ENCODE assay signal across 8 mouse cellular contexts in genomic region chr6:106804904-106805303, GRCm38 (mm10). TPM values are rescaled to one million over a fixed set of nuclear protein-coding genes. Genes with fewer than 3 reads are reported as not detected.
DNase-seq lines count a peak whose midpoint lies in the region; ATAC-seq lines count a peak whose summit lies in the region.
"Had no signal": no experiment of that assay in that cellular context is flagged by ENCODE, and none has a peak within 500 bp of the region (broad histone marks: within the 10 kb centered on the region; RNA-seq: fewer than 3 reads in every experiment).

No protein-coding gene starts in this region.

- H3K4me1 ChIP-seq in midbrain, embryonic 14.5 days (ENCODE audit: control insufficient read depth, insufficient read depth, low read length) = no peaks in the 10 kb centered on the region
- H3K4me1 ChIP-seq: heart, embryonic 15.5 days had no signal

- H3K36me3 ChIP-seq in midbrain, embryonic 14.5 days (ENCODE audit: control insufficient read depth, insufficient read depth, low read length) = no peaks in the 10 kb centered on the region
- H3K36me3 ChIP-seq: heart, embryonic 15.5 days had no signal

- ATAC-seq in midbrain, embryonic 14.5 days (ENCODE audit: low FRiP score, low TSS enrichment) = 0 out of 2 replicates have a peak, but pooled peaks have one; percentile 47

- no peak overlapping the region for H3K4me3 ChIP-seq in midbrain, embryonic 14.5 days (replicated peaks; ENCODE audit: low read depth, low read length)
- H3K4me3 ChIP-seq: heart, embryonic 15.5 days had no signal

- no peak overlapping the region for H3K27ac ChIP-seq in midbrain, embryonic 14.5 days (replicated peaks; ENCODE audit: low read depth, low read length)
- H3K27ac ChIP-seq: heart, embryonic 15.5 days had no signal

- H3K27me3 ChIP-seq in midbrain, embryonic 14.5 days (ENCODE audit: control insufficient read depth, insufficient read depth, low read length) = no peaks in the 10 kb centered on the region
- H3K27me3 ChIP-seq: heart, embryonic 15.5 days had no signal

- H3K9ac ChIP-seq in midbrain, embryonic 14.5 days (replicated peaks; ENCODE audit: low read length) = no peak overlapping the region
- H3K9ac ChIP-seq: heart, embryonic 15.5 days had no signal

- H3K4me2 ChIP-seq in midbrain, embryonic 14.5 days (ENCODE audit: low read length) = no peak overlapping the region
- H3K4me2 ChIP-seq: heart, embryonic 15.5 days had no signal

- 29% methylated on average over 2 of the region's 2 CpGs for WGBS in midbrain, embryonic 14.5 days

- no peaks in the 10 kb centered on the region for H3K9me3 ChIP-seq in midbrain, embryonic 14.5 days (ENCODE audit: control insufficient read depth, low read length)
- H3K9me3 ChIP-seq: heart, embryonic 15.5 days had no signal

- DNase-seq in 3134 (ENCODE audit: extremely low read depth, insufficient read length, low spot score) = peak; percentile 46
- peak; percentile 51 for DNase-seq in A20 (ENCODE audit: low read depth, low spot score)
- peak; percentile 44 for DNase-seq in cerebellum, adult 11-12 months
- DNase-seq in frontal cortex, postnatal 36 days (ENCODE audit: low spot score in 2 of 2) = peak; percentile 14 to 40
- DNase-seq in layer of hippocampus, adult 18-20 months (ENCODE audit: low spot score in 2 of 2) = peak; percentile 45 to 69
- peak; percentile 79 for DNase-seq in midbrain, embryonic 14.5 days
- DNase-seq in testis, postnatal 10 days (ENCODE audit: low spot score) = no peak

RNA-seq across cellular contexts. Expression of gene Crbn, which starts 5.0 kb away (rescaled TPM):
- 100 to 1,000 TPM; 112 to 114 TPM for total RNA-seq in layer of hippocampus, adult 18-20 months (2021)
- polyA plus RNA-seq in midbrain, embryonic 14.5 days (2014; fragmentation: Nextera tagmentation; extraction: Ambion mirVana) = 58.3 and 72.8 TPM in 2 replicates

RNA-seq across cellular contexts. Expression of gene Trnt1, which starts 36.0 kb away (rescaled TPM):
- total RNA-seq in layer of hippocampus, adult 18-20 months (2021) = 10 to 100 TPM; 51.9 to 55.7 TPM
- polyA plus RNA-seq in midbrain, embryonic 14.5 days (2014; fragmentation: Nextera tagmentation; extraction: Ambion mirVana) = 66.0 and 69.0 TPM in 2 replicates

RNA-seq across cellular contexts. Expression of gene Il5ra, which starts 56.1 kb away (rescaled TPM):
- not detected for total RNA-seq in layer of hippocampus, adult 18-20 months (2021)
- 0.18 TPM in 1 of 2 replicates, not detected in the other for polyA plus RNA-seq in midbrain, embryonic 14.5 days (2014; fragmentation: Nextera tagmentation; extraction: Ambion mirVana)
- polyA plus RNA-seq: heart, embryonic 15.5 days had no signal
